Mouse (Mus musculus): ENCODE measurements around the gene Mgam. TPM values are rescaled to one million over a fixed set of nuclear protein-coding genes. Genes with fewer than 3 reads are reported as not detected.
"Not testable (repeated sequence)": the region's sequence is repeated elsewhere in the genome, so short reads cannot be mapped to it uniquely, and the experiment has no call there.

Gene Mgam
- polyA plus RNA-seq (2015; fragmentation: Nextera tagmentation; extraction: Ambion mirVana), result 0.15 and 0.29 TPM in 2 replicates

DNA sequence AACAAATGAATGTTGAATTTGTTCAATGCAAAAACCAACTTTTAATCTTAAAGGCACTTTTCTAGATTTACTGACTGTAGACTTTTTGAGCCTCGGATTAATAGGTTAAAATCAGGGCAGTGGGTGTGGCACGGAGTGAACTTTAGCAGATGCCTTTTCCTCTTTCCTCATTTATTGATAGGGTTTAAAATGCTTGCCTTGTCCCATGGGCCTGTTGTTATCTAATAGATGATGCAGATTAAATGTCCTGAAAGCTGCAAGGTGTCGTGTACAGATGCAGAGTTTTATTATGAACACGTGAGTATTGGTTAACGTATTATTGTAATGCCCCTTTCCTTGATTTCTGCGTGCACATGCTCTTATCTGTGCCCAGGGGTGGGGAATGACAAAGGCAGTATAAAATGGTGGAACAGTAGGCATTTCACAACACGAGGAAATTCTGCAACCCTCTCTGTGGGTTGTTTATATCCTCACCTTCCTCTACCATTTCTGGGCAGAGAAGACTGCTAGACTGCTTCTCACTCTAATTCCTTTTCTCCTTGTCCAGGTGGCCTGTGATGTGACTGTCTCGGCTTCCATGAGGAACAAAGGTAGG lies at the start of gene Mgam:
TSS of gene Mgam (plus strand) at position 426 of the 595 bp plus-strand sequence.
- Histone ChIP-seq H3K9me3 (ENCODE audit: control insufficient read depth, low read length) (no peaks in the 10 kb centered on the region), H3K4me3 (ENCODE audit: low read length) (no peak within 1 kb of the TSS), H3K27ac (ENCODE audit: low read length) (no peak within 1 kb of the TSS), H3K4me2 (ENCODE audit: low read depth, low read length) (no peak within 1 kb of the TSS), H3K9ac (ENCODE audit: low read length) (no peak within 1 kb of the TSS), H3K27me3 (ENCODE audit: control insufficient read depth, insufficient read depth, low read depth, low read length) (no peaks in the 10 kb centered on the region), H3K36me3 (ENCODE audit: control insufficient read depth, insufficient read depth, low read length) (no peaks in the 10 kb centered on the region), H3K4me1 (replicated peaks; ENCODE audit: control insufficient read depth, insufficient read depth, low read length) (no peaks in the 10 kb centered on the region)
- WGBS, result 70% methylated on average over 8 of the region's 8 CpGs
- no peak for ATAC-seq (ENCODE audit: low read depth)

GRCm38 (mm10) chr6:40584336-40584735 lies 44.3 kb upstream of the Mgam start:
- Histone ChIP-seq H3K27ac (ENCODE audit: low read length) (no peak overlapping the region), H3K36me3 (ENCODE audit: control insufficient read depth, insufficient read depth, low read length) (no peaks in the 10 kb centered on the region), H3K4me2 (ENCODE audit: low read depth, low read length) (no peak overlapping the region), H3K4me3 (ENCODE audit: low read length) (no peak overlapping the region), H3K9me3 (ENCODE audit: control insufficient read depth, low read length) (no peaks in the 10 kb centered on the region), H3K4me1 (replicated peaks; ENCODE audit: control insufficient read depth, insufficient read depth, low read length) (no peaks in the 10 kb centered on the region), H3K9ac (ENCODE audit: low read length) (no peak overlapping the region), H3K27me3 (ENCODE audit: control insufficient read depth, insufficient read depth, low read depth, low read length) (no peaks in the 10 kb centered on the region)
- ATAC-seq (ENCODE audit: low read depth), result no peak
- 79% methylated on average over 6 of the region's 6 CpGs for WGBS

GRCm38 (mm10) chr6:40585645-40586044 lies 43.0 kb upstream of the Mgam start, which contains the start of gene Clec5a:
Gene Clec5a (minus strand): TSS chr6:40585821.
- Histone ChIP-seq H3K4me3 (ENCODE audit: low read length) (no peak within 1 kb of the TSS), H3K9me3 (ENCODE audit: control insufficient read depth, low read length) (no peaks in the 10 kb centered on the region), H3K27ac (ENCODE audit: low read length) (no peak within 1 kb of the TSS), H3K4me2 (ENCODE audit: low read depth, low read length) (no peak within 1 kb of the TSS), H3K4me1 (replicated peaks; ENCODE audit: control insufficient read depth, insufficient read depth, low read length) (no peaks in the 10 kb centered on the region), H3K27me3 (ENCODE audit: control insufficient read depth, insufficient read depth, low read depth, low read length) (no peaks in the 10 kb centered on the region), H3K9ac (ENCODE audit: low read length) (no peak within 1 kb of the TSS), H3K36me3 (ENCODE audit: control insufficient read depth, insufficient read depth, low read length) (no peaks in the 10 kb centered on the region)
- ATAC-seq (ENCODE audit: low read depth), result no peak
- 68% methylated on average over 5 of the region's 5 CpGs for WGBS

GRCm38 (mm10) chr6:40588346-40588745 lies 40.3 kb upstream of the Mgam start:
- Histone ChIP-seq H3K36me3 (ENCODE audit: control insufficient read depth, insufficient read depth, low read length) (no peaks in the 10 kb centered on the region), H3K27me3 (ENCODE audit: control insufficient read depth, insufficient read depth, low read depth, low read length) (no peaks in the 10 kb centered on the region), H3K9me3 (ENCODE audit: control insufficient read depth, low read length) (no peaks in the 10 kb centered on the region), H3K4me1 (replicated peaks; ENCODE audit: control insufficient read depth, insufficient read depth, low read length) (no peaks in the 10 kb centered on the region), H3K4me3 (ENCODE audit: low read length) (no peak overlapping the region), H3K9ac (ENCODE audit: low read length) (no peak overlapping the region), H3K4me2 (ENCODE audit: low read depth, low read length) (no peak overlapping the region), H3K27ac (ENCODE audit: low read length) (no peak overlapping the region)
- ATAC-seq (ENCODE audit: low read depth), result no peak
- WGBS, result 89% methylated on average over 2 of the region's 2 CpGs

DNA sequence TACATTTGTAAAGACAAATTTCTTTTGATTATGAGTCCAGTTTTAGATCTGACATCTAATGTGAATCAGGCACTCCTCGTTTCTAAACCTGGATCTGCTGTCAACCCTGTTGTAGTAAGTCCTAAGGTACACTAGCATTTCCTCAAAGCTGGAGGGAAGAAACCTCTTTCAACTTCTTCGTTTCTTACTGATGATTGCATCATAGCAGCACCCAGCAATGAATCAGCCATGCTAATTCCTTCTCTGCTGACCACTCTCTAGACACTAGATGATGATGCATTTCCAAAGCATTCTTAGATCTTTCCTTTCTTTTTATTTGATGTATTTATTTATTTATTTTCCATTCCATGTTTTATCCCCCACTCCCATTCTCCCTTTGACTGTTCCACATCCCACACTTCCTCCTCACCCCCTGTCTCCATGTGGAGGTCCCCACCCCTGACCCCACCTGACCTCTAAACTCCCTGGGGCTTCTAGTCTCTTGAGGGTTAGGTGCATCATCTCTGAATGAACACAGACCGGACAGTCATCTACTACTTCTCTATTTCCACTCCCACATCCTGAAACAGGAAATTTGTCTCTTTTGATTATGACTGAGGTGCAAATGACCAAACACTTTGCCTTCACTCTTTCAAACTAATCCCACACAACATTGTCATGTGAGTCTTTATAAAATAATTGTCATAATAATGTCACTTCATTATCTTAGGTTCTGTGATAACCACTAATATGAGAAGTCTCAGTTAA lies 33.7 kb upstream of the Mgam start:
- H3K9ac ChIP-seq (ENCODE audit: low read length), result no peak overlapping the region
- H3K27ac ChIP-seq (ENCODE audit: low read length), result no peak overlapping the region
- no peaks in the 10 kb centered on the region for H3K9me3 ChIP-seq (ENCODE audit: control insufficient read depth, low read length)
- H3K27me3 ChIP-seq (ENCODE audit: control insufficient read depth, insufficient read depth, low read depth, low read length), result no peaks in the 10 kb centered on the region
- no peak for ATAC-seq (ENCODE audit: low read depth)
- no peak overlapping the region for H3K4me3 ChIP-seq (ENCODE audit: low read length)
- H3K36me3 ChIP-seq (ENCODE audit: control insufficient read depth, insufficient read depth, low read length), result no peaks in the 10 kb centered on the region
- H3K4me1 ChIP-seq (replicated peaks; ENCODE audit: control insufficient read depth, insufficient read depth, low read length), result no peaks in the 10 kb centered on the region
- H3K4me2 ChIP-seq (ENCODE audit: low read depth, low read length), result no peak overlapping the region
- 67% methylated on average over 3 of the region's 3 CpGs for WGBS

DNA sequence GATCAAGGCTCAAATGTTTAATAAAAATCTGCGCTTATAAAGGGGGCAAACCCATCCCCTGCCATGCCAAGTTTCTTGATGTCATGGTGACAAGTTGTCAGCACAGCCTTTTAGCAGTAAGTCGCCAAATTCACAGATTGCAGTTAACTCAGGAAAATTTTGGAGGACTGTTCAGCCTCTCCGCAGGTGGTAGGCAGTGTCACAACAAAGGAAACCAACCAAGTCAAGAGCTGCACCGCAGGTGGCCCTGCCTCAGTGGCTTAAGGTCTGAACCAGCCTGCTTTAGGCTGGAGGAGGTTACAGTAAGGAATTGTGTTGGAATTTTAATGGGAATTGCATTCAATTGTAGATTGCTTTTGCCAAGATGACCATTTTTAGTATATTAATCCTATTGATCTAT lies 30.1 kb upstream of the Mgam start:
- H3K27ac ChIP-seq (ENCODE audit: low read length); H3K36me3 ChIP-seq (ENCODE audit: control insufficient read depth, insufficient read depth, low read length); H3K4me1 ChIP-seq (replicated peaks; ENCODE audit: control insufficient read depth, insufficient read depth, low read length); H3K9ac ChIP-seq (ENCODE audit: low read length); H3K27me3 ChIP-seq (ENCODE audit: control insufficient read depth, insufficient read depth, low read depth, low read length); H3K4me3 ChIP-seq (ENCODE audit: low read length); ATAC-seq (ENCODE audit: low read depth); H3K9me3 ChIP-seq (ENCODE audit: control insufficient read depth, low read length); H3K4me2 ChIP-seq (ENCODE audit: low read depth, low read length): not testable (repeated sequence)
- WGBS, result 27% methylated on average over 4 of the region's 4 CpGs

DNA sequence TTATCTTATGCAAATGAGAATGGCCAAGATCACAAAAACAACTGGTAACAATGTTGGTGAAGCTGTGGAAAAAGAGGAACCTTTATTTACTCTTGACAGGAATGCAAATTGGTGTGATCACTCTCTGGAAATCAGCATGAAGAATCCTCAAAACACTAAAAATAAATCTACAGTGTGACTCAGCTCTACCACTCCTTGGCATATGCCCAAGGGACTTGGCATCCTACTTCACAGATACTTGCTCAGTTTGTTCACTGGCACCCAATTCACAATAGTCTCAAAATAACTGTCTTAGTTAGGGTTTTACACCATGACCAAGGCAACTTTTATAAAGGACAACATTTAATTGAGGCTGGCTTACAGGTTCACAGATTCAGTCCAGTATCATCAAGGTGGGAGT lies 21.2 kb upstream of the Mgam start:
- Histone ChIP-seq H3K27me3 (ENCODE audit: control insufficient read depth, insufficient read depth, low read depth, low read length) (no peaks in the 10 kb centered on the region), H3K4me3 (ENCODE audit: low read length) (no peak overlapping the region)
- ATAC-seq (ENCODE audit: low read depth), result no peak

GRCm38 (mm10) chr6:40610244-40610643 lies 18.4 kb upstream of the Mgam start:
- Histone ChIP-seq H3K9ac (ENCODE audit: low read length) (no peak overlapping the region), H3K9me3 (ENCODE audit: control insufficient read depth, low read length) (no peaks in the 10 kb centered on the region), H3K27ac (ENCODE audit: low read length) (no peak overlapping the region), H3K4me2 (ENCODE audit: low read depth, low read length) (no peak overlapping the region), H3K36me3 (ENCODE audit: control insufficient read depth, insufficient read depth, low read length) (no peaks in the 10 kb centered on the region), H3K4me3 (ENCODE audit: low read length) (no peak overlapping the region), H3K4me1 (replicated peaks; ENCODE audit: control insufficient read depth, insufficient read depth, low read length) (no peaks in the 10 kb centered on the region), H3K27me3 (ENCODE audit: control insufficient read depth, insufficient read depth, low read depth, low read length) (no peaks in the 10 kb centered on the region)
- WGBS, result 54% methylated on average over 8 of the region's 8 CpGs
- no peak for ATAC-seq (ENCODE audit: low read depth)

More for the DNA sequence above, 21.2 kb upstream of the Mgam start:
- Histone ChIP-seq H3K27ac (ENCODE audit: low read length) (no peak overlapping the region), H3K9me3 (ENCODE audit: control insufficient read depth, low read length) (no peaks in the 10 kb centered on the region), H3K4me1 (replicated peaks; ENCODE audit: control insufficient read depth, insufficient read depth, low read length) (no peaks in the 10 kb centered on the region), H3K4me2 (ENCODE audit: low read depth, low read length) (no peak overlapping the region), H3K36me3 (ENCODE audit: control insufficient read depth, insufficient read depth, low read length) (no peaks in the 10 kb centered on the region), H3K9ac (ENCODE audit: low read length) (no peak overlapping the region)

GRCm38 (mm10) chr6:40613260-40613852 lies 15.3 kb upstream of the Mgam start, which contains the start of gene Tas2r138:
Gene Tas2r138 (minus strand): TSS chr6:40613310.
- no peak for ATAC-seq (ENCODE audit: low read depth)
- Histone ChIP-seq H3K27ac (ENCODE audit: low read length) (no peak within 1 kb of the TSS), H3K36me3 (ENCODE audit: control insufficient read depth, insufficient read depth, low read length) (no peaks in the 10 kb centered on the region), H3K4me3 (ENCODE audit: low read length) (no peak within 1 kb of the TSS), H3K9me3 (ENCODE audit: control insufficient read depth, low read length) (no peaks in the 10 kb centered on the region), H3K4me2 (ENCODE audit: low read depth, low read length) (no peak within 1 kb of the TSS), H3K4me1 (replicated peaks; ENCODE audit: control insufficient read depth, insufficient read depth, low read length) (no peaks in the 10 kb centered on the region), H3K9ac (ENCODE audit: low read length) (no peak within 1 kb of the TSS), H3K27me3 (ENCODE audit: control insufficient read depth, insufficient read depth, low read depth, low read length) (no peaks in the 10 kb centered on the region)
- WGBS, result 80% methylated on average over 4 of the region's 4 CpGs
